Mouse (Mus musculus) hematopoietic stem cell, adult 5-6 weeks (primary cell): ENCODE measurements around the gene Gm1604a. TPM values are rescaled to one million over a fixed set of nuclear protein-coding genes. Genes with fewer than 3 reads are reported as not detected.
A peak's percentile ranks its signal among the peaks of the same experiment; 100 is the strongest.
"Not testable (repeated sequence)": the region's sequence is repeated elsewhere in the genome, so short reads cannot be mapped to it uniquely, and the experiment has no call there.

Experiments used
- ATAC-seq, 2 experiments: fragments of 125-278 bp in 1 of 2; replicated peaks in 1 of 2; 2 replicates each; pipeline ENCODE4 v1.8.0; 2016 to 2017; ENCODE audit warnings: inconsistent platforms in 2 of 2, mild to moderate bottlenecking in 2 of 2, moderate number of reproducible peaks in 2 of 2, low read depth in 1 of 2, moderate TSS enrichment in 1 of 2; ENCODE audit not compliant: low FRiP score in 2 of 2, poor library complexity in 2 of 2, severe bottlenecking in 2 of 2, insufficient read depth in 1 of 2, low TSS enrichment in 1 of 2
- total RNA-seq: library from RNA; stranded (forward); fragments of 172-1452, 232-1000 nt; gene quantifications from 2 replicates; pipeline ENCODE4 v1.2.3, GENCODE M21; 2017

Gene Gm1604a
- not detected in 2 replicates for total RNA-seq

- not testable (repeated sequence) for ATAC-seq
Measured at GRCm38 (mm10) chr17:7025257-7025656, at the start of gene Gm1604a. Gene Gm1604a, plus strand, starts transcription at chr17:7025568.

- peak; percentile 93 to 96 for ATAC-seq
Measured at GRCm38 (mm10) chr17:6978287-6979248, 46.8 kb upstream of the Gm1604a start, which contains the start of gene Gm49721. Gene Gm49721, plus strand, starts transcription at chr17:6978904.

GRCm38 (mm10) chr17:6979380-6979779 lies 46.0 kb upstream of the Gm1604a start:
- not testable (repeated sequence) for ATAC-seq

GRCm38 (mm10) chr17:6980144-6980543 lies 45.2 kb upstream of the Gm1604a start:
- ATAC-seq = not testable (repeated sequence)

- not testable (repeated sequence) for ATAC-seq
Measured at GRCm38 (mm10) chr17:6986118-6986517, 39.2 kb upstream of the Gm1604a start.

GRCm38 (mm10) chr17:6995504-6995903 lies 29.9 kb upstream of the Gm1604a start:
- not testable (repeated sequence) for ATAC-seq

- not testable (repeated sequence) for ATAC-seq
Measured at GRCm38 (mm10) chr17:6996826-6997225, 28.5 kb upstream of the Gm1604a start.

- ATAC-seq = not testable (repeated sequence)
Measured at GRCm38 (mm10) chr17:6997778-6998490, 27.4 kb upstream of the Gm1604a start.

- not testable (repeated sequence) for ATAC-seq
Measured at GRCm38 (mm10) chr17:7001790-7002585, 23.4 kb upstream of the Gm1604a start.

GRCm38 (mm10) chr17:7003392-7003791 lies 22.0 kb upstream of the Gm1604a start:
- not testable (repeated sequence) for ATAC-seq

- ATAC-seq = not testable (repeated sequence)
Measured at GRCm38 (mm10) chr17:7005646-7006045, 19.7 kb upstream of the Gm1604a start.

- not testable (repeated sequence) for ATAC-seq
Measured at GRCm38 (mm10) chr17:7008885-7009284, 16.5 kb upstream of the Gm1604a start.

GRCm38 (mm10) chr17:7009440-7009839 lies 15.9 kb upstream of the Gm1604a start:
- not testable (repeated sequence) for ATAC-seq

- peak; percentile 76 to 80 for ATAC-seq
Measured at GRCm38 (mm10) chr17:7009901-7010300, 15.5 kb upstream of the Gm1604a start.

- ATAC-seq = not testable (repeated sequence)
Measured at GRCm38 (mm10) chr17:7014190-7014589, 11.2 kb upstream of the Gm1604a start.

GRCm38 (mm10) chr17:7025764-7026346 lies 487 bp downstream of the Gm1604a start:
- ATAC-seq = not testable (repeated sequence)

- ATAC-seq = not testable (repeated sequence)
Measured at GRCm38 (mm10) chr17:7030204-7030603, 4.8 kb downstream of the Gm1604a start.
